Mouse (Mus musculus) hindbrain, embryonic 13.5 days (tissue): ENCODE measurements around the gene Camk2d. TPM values are rescaled to one million over a fixed set of nuclear protein-coding genes. Genes with fewer than 3 reads are reported as not detected.
A peak's percentile ranks its signal among the peaks of the same experiment; 100 is the strongest.

Experiments
- ATAC-seq: fragments of 200-750 bp; cut with Nextera tagmentation; 2 replicates; pipeline ENCODE4 v1.8.0; 2017; ENCODE audit warnings: moderate TSS enrichment; ENCODE audit not compliant: low FRiP score
- H3K27ac ChIP-seq: fragments of 300-500 bp; sonication (generic); 2 replicates; pipeline ENCODE4 v1.5.1; 2015; ENCODE audit warnings: inconsistent platforms, mild to moderate bottlenecking, moderate library complexity
- H3K27me3 ChIP-seq: fragments of 300-500 bp; sonication (generic); 2 replicates; pipeline ENCODE4 v1.6.1; 2015; ENCODE audit warnings: mild to moderate bottlenecking, inconsistent platforms
- H3K36me3 ChIP-seq: fragments of 300-500 bp; sonication (generic); 2 replicates; pipeline ENCODE4 v1.6.1; 2015; ENCODE audit warnings: mild to moderate bottlenecking, inconsistent platforms
- H3K4me1 ChIP-seq: fragments of 300-500 bp; sonication (generic); replicated peaks from 2 replicates; pipeline ENCODE4 v1.6.1; 2015; ENCODE audit warnings: inconsistent platforms
- H3K4me2 ChIP-seq: fragments of 300-500 bp; sonication (generic); 2 replicates; pipeline ENCODE4 v1.6.1; 2015; ENCODE audit warnings: inconsistent platforms, mild to moderate bottlenecking, moderate library complexity
- H3K4me3 ChIP-seq: fragments of 300-500 bp; sonication (generic); 2 replicates; pipeline ENCODE4 v1.5.1; 2015; ENCODE audit warnings: mild to moderate bottlenecking, inconsistent platforms
- H3K9ac ChIP-seq: fragments of 300-500 bp; sonication (generic); 2 replicates; pipeline ENCODE4 v1.6.1; 2015; ENCODE audit warnings: mild to moderate bottlenecking, inconsistent platforms
- H3K9me3 ChIP-seq: fragments of 300-500 bp; sonication (generic); 2 replicates; pipeline ENCODE4 v1.6.1; 2016; ENCODE audit warnings: inconsistent platforms
- WGBS: fragments of 180-500 bp; shearing (Covaris S2); methylation state at CpG from one replicate; pipeline ENCODE4 v1.1.7; 2015; 5-methylcytosine and 5-hydroxymethylcytosine counted together
- polyA plus RNA-seq: library from polyadenylated mRNA; unstranded; fragments of >200 nt; fragmentation: Nextera tagmentation; extraction: Ambion mirVana; gene quantifications from 2 replicates; pipeline ENCODE4 v1.2.1, GENCODE M21; 2015

The Camk2d gene
- polyA plus RNA-seq, 1 experiment from 2014 or later: 43.1 TPM

DNA sequence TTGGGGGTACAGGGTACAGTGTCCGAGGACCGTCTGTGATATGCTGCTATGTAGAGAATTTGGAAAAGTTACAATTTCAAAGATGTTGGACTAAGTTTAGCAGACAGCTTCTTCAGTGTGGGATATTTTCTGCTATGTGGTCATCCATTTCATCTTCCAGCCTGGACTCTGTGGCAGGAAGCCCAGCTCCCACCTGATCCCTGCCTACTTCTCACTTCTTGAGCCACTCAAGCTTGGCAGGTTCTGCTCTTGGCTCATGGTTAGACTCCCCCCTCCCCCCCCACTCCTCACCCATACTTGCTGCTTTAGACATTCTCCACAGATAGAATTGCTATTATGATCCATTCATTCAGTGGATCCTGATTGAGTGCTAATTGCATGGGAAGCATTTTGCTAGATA lies 141.0 kb downstream of the Camk2d start:
- H3K4me3 ChIP-seq: no peak overlapping the region
- ATAC-seq: no peak
- H3K9ac ChIP-seq: no peak overlapping the region
- H3K9me3 ChIP-seq: no peaks in the 10 kb centered on the region
- WGBS: 96% methylated on average over 2 of the region's 2 CpGs
- no peak overlapping the region for H3K27ac ChIP-seq
- no peaks in the 10 kb centered on the region for H3K36me3 ChIP-seq
- H3K4me2 ChIP-seq: no peak overlapping the region
- H3K4me1 ChIP-seq: no peaks in the 10 kb centered on the region
- no peaks in the 10 kb centered on the region for H3K27me3 ChIP-seq

DNA sequence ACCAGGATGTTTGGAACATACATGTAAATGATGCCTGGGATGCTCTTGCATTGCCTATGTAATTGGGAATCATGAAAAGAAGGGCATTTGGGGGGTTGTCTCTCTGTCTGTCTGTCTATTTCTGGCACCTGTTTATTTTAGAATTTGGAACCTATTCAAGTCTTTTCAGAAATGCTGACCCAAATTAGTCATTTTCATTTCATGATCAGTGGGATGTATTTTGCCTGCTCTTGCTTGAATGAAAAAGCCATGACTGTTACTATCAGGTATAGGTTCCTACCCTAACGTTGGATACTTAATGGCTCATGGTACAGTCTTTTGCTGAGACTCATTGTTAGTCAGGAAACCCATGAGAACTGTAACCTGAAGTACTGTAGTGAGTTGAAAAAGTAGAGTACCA lies 144.0 kb downstream of the Camk2d start:
- 85% methylated on average over 1 of the region's 1 CpGs for WGBS
- H3K4me2 ChIP-seq: no peak overlapping the region
- H3K27ac ChIP-seq: no peak overlapping the region
- H3K9me3 ChIP-seq: no peaks in the 10 kb centered on the region
- H3K4me1 ChIP-seq: peaks cover 6% of the 10 kb centered on the region
- H3K36me3 ChIP-seq: no peaks in the 10 kb centered on the region
- H3K4me3 ChIP-seq: no peak overlapping the region
- no peaks in the 10 kb centered on the region for H3K27me3 ChIP-seq
- ATAC-seq: no peak
- no peak overlapping the region for H3K9ac ChIP-seq

DNA sequence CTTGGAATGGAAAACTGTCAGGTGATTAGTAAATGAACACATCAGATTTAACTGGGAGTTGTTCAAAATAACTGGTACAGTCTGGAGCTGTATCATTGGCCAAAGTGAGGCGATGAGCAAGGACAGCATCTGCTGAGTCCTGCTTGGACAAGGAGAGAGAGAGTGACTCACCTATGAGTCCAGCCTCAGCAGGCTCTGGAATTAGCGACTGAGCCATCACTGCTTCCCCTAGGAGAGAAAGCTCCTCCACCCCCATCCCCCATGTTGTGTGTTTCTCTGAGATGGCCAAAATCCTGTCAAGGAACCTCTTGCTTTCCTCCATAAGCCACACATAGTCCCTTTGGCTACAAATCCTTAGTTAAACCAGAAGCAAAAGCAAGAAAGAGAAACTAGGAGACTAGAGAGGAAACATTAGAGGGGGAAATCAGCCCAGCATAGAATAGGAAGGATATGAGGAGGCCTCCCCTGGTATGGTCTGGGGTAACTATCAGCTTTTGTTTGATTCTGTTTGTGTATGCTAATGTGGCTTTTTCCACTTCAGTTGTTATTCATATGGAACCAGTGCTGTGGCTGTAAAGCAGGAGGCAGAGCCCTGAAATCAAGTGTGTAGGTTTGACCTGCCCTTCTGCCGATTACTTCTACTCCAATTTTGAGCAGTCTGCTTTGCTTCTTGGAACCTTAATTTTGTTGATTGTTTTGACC lies 148.5 kb downstream of the Camk2d start:
- no peak overlapping the region for H3K27ac ChIP-seq
- no peaks in the 10 kb centered on the region for H3K9me3 ChIP-seq
- H3K4me1 ChIP-seq: peaks cover 12% of the 10 kb centered on the region
- H3K36me3 ChIP-seq: no peaks in the 10 kb centered on the region
- ATAC-seq: no peak
- whole genome bisulfite sequencing: 45% methylated on average over 3 of the region's 3 CpGs
- H3K9ac ChIP-seq: no peak overlapping the region
- no peak overlapping the region for H3K4me3 ChIP-seq
- no peak overlapping the region for H3K4me2 ChIP-seq
- no peaks in the 10 kb centered on the region for H3K27me3 ChIP-seq

DNA sequence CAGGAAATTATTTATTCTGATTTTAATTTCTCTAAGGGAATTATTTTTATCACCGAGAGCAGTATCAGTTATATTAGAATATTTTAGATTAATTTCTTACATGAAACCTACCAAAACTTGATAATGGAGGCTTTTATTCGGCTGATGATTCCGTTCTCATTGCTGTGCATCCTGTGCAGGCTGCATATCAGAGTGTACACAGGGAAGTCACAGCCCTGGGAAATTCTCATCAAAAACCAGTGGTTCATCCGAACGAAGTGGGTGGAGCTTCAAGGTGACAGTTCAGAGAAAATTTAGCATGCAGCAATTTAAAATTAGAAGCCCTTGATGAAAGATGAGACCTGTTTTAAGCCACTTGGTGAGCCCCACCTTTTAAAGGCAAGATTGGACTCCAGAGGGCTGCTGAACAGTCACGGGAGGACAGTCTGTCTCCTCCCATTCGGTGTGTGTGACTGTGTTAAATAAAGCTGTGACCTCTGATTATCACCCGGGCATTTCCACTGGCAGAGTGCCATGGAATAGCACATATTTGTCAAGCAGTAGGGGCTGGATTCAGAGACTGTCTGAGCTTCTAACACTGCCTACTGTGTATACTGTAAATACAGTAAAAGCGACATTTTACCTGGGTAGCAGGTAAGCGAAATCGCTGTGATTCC lies 150.2 kb downstream of the Camk2d start:
- peaks cover 12% of the 10 kb centered on the region for H3K4me1 ChIP-seq
- ATAC-seq: peak; percentile 43; the same call in 1 of the 2 replicates
- no peaks in the 10 kb centered on the region for H3K27me3 ChIP-seq
- no peak overlapping the region for H3K4me3 ChIP-seq
- H3K36me3 ChIP-seq: no peaks in the 10 kb centered on the region
- peak overlapping the region; percentile 13; the same call in 1 of the 2 replicates for H3K9ac ChIP-seq
- WGBS: 63% methylated on average over 11 of the region's 11 CpGs
- H3K4me2 ChIP-seq: no peak overlapping the region
- no peak overlapping the region for H3K27ac ChIP-seq
- H3K9me3 ChIP-seq: no peaks in the 10 kb centered on the region

DNA sequence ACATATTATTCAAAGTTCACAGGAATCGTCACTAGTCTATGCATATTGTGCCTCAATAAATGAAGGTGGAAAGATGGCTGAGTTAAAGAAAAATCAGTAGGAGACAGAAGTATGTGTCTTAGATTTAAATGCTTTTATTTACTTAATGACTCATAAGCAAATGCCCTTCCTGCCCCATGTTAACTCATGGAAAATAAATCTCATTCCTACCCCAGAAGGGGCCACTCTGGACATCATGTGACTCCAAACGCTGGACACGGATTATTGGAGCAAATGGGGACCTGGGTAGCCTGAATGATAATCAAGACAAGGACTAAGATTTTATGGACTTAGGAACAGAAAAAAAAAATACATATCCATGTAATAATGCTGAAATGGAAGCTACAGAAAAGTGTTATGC lies 151.5 kb downstream of the Camk2d start:
- Histone ChIP-seq H3K4me3 (no peak overlapping the region), H3K9me3 (no peaks in the 10 kb centered on the region), H3K4me2 (no peak overlapping the region), H3K9ac (no peak overlapping the region), H3K27ac (no peak overlapping the region), H3K27me3 (no peaks in the 10 kb centered on the region), H3K4me1 (peaks cover 12% of the 10 kb centered on the region), H3K36me3 (no peaks in the 10 kb centered on the region)
- no peak for ATAC-seq
- 87% methylated on average over 3 of the region's 3 CpGs for WGBS

DNA sequence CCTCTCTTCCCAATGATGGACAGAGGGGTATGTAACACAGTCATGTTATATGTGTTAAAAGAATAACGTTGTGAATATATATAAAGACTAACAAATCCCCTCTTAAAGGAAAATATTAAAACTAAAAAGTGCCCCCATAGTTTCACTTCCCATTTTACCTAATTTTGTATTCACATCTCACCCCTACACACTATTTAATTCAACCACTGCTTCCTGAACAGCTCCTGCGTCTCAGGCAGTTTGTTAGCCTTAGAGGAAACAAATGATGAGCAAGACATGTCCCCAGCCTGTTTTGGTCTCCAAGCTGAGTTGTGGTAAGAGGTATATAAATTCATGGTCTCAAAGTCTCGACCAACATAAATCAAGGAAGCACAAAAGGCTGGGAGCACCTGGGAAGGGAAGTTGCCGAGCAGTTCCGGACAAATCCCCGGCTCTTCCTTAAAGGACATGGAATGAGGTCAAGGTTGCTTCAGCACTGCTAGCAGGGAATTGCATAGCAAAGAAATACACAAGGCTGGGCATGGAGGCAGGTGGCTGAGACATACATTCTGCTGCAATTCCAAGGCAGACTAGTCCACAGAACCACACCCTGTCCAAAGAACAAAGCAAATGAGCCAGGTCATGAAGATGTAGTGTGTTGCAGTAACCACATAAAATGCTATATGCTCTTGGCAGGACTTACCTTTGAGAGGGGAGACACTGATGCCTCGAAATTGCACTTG lies 155.4 kb downstream of the Camk2d start:
- Histone ChIP-seq H3K27me3 (no peaks in the 10 kb centered on the region), H3K4me2 (no peak overlapping the region), H3K27ac (no peak overlapping the region), H3K36me3 (no peaks in the 10 kb centered on the region), H3K9ac (no peak overlapping the region), H3K4me3 (no peak overlapping the region), H3K4me1 (peaks cover 1% of the 10 kb centered on the region), H3K9me3 (no peaks in the 10 kb centered on the region)
- no peak for ATAC-seq
- WGBS: 86% methylated on average over 7 of the region's 7 CpGs

DNA sequence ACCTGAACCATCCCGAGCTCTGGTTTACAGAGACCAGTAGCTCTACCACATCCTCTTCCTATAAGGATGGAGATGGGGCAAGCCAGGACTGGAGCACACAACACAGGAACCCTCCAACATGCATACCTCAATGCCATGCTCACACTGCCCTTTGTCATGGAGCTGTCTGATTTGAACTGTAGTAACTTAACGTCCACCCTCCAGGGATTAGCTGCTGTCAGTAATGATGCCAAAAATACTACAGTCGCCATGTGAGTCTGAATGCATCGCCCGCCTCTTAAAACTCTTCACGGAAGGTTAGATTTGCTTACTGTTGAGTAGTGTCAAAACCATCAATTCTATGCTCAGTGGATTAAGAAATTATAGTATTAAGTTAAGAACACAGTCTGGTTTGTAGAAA lies 156.9 kb downstream of the Camk2d start:
- Histone ChIP-seq H3K27ac (no peak overlapping the region), H3K36me3 (no peaks in the 10 kb centered on the region), H3K4me3 (no peak overlapping the region), H3K9me3 (no peaks in the 10 kb centered on the region), H3K4me1 (no peaks in the 10 kb centered on the region), H3K27me3 (no peaks in the 10 kb centered on the region), H3K4me2 (no peak overlapping the region), H3K9ac (no peak overlapping the region)
- no peak for ATAC-seq
- 94% methylated on average over 6 of the region's 6 CpGs for WGBS

DNA sequence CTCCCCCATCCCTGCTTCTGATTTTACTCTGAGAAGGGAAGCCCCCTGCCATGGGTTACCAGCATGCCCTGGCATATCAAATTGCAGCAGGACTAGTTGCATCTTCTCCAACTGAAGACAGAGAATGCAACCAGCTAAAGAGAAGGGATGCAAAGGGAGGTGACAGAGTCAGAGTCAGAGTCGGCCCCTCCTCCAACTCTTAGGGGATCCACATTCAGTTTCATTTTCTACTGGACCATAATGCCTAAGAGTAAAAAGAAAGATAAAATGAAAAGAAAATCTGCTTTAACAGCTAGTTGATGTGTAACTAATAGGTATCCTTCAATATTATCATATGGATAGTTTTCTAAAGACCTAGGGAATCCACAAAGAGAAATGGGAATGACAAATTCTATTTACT lies 162.3 kb downstream of the Camk2d start:
- no peak for ATAC-seq
- 0 out of 2 replicates have a peak, but pooled peaks cover 3% of the 10 kb centered on the region for H3K4me1 ChIP-seq
- no peaks in the 10 kb centered on the region for H3K36me3 ChIP-seq
- H3K9me3 ChIP-seq: no peaks in the 10 kb centered on the region
- no peak overlapping the region for H3K4me3 ChIP-seq
- H3K4me2 ChIP-seq: no peak overlapping the region
- H3K27ac ChIP-seq: no peak overlapping the region
- 86% methylated on average over 1 of the region's 1 CpGs for WGBS
- H3K27me3 ChIP-seq: no peaks in the 10 kb centered on the region
- no peak overlapping the region for H3K9ac ChIP-seq

DNA sequence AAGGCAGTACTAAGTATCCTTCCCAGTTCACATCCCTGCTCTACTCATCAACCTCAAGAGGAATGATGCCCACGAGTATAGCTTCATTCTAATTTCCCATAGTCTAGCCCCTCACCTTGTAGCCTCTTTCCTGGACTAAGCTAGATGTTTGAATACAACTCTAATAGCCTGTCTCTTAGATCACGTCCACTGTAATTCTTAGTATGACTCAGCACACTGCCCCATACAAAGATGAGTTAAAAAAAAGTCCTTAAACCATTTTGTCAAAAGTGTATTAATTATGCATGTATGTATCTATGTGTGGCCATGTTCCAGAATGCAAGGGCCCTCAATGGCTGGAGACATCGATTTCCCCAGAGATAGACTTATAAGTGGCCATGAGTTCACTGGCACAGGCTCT lies 164.5 kb downstream of the Camk2d start:
- Histone ChIP-seq H3K9me3 (no peaks in the 10 kb centered on the region), H3K36me3 (no peaks in the 10 kb centered on the region), H3K27ac (no peak overlapping the region), H3K4me1 (0 out of 2 replicates have a peak, but pooled peaks cover 3% of the 10 kb centered on the region), H3K4me3 (no peak overlapping the region), H3K4me2 (no peak overlapping the region), H3K27me3 (no peaks in the 10 kb centered on the region), H3K9ac (no peak overlapping the region)
- ATAC-seq: no peak
- WGBS: 88% methylated on average over 3 of the region's 3 CpGs

DNA sequence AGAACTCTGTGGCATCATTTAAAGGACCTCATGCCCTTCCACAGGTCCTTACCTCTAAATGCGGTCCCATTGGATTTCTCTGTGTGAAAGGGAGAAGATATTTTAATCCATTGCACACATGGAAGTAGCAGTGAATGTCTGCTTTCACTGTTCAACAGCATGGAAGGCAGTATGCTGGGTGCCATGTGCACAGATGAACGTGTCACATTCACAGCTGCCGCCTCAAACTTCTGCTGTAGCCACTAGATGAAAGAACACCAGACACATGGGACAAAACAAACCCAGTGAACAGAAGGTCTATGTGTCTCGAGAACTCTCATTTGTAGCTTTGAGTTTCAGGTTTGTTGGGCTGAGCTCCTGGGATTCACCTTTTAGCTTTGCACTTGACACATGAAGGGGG lies 168.6 kb downstream of the Camk2d start:
- ATAC-seq: no peak

DNA sequence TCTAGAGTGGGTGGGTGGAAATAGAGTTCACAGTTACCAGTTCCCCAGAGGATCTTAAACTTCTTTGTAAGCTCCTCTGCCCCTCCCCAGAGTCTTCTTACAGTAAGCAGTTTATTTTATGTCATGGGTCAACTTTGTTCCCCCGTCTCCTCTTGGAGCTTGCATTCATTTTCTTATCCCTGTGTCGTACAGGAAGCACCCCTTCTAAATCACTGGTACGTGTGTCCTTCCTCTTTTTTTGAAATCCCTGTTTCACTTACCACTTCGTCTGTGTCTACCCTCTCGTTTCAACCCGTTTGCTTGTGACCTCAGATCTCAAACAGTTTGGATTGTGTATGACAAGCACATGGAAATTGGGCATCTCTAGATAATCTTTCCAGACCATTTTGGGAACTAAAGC lies 174.0 kb downstream of the Camk2d start:
- H3K36me3 ChIP-seq: no peaks in the 10 kb centered on the region
- no peaks in the 10 kb centered on the region for H3K4me1 ChIP-seq
- no peak overlapping the region for H3K4me2 ChIP-seq
- WGBS: 77% methylated on average over 6 of the region's 6 CpGs
- H3K4me3 ChIP-seq: no peak overlapping the region
- no peaks in the 10 kb centered on the region for H3K9me3 ChIP-seq
- no peak overlapping the region for H3K27ac ChIP-seq
- H3K27me3 ChIP-seq: no peaks in the 10 kb centered on the region
- ATAC-seq: no peak
- H3K9ac ChIP-seq: no peak overlapping the region

More for the DNA sequence above, 168.6 kb downstream of the Camk2d start:
- Histone ChIP-seq H3K4me2 (no peak overlapping the region), H3K4me3 (no peak overlapping the region), H3K4me1 (0 out of 2 replicates have a peak, but pooled peaks cover 3% of the 10 kb centered on the region), H3K36me3 (no peaks in the 10 kb centered on the region), H3K27ac (no peak overlapping the region), H3K9me3 (no peaks in the 10 kb centered on the region), H3K9ac (no peak overlapping the region), H3K27me3 (no peaks in the 10 kb centered on the region)
- WGBS: 96% methylated on average over 4 of the region's 4 CpGs

DNA sequence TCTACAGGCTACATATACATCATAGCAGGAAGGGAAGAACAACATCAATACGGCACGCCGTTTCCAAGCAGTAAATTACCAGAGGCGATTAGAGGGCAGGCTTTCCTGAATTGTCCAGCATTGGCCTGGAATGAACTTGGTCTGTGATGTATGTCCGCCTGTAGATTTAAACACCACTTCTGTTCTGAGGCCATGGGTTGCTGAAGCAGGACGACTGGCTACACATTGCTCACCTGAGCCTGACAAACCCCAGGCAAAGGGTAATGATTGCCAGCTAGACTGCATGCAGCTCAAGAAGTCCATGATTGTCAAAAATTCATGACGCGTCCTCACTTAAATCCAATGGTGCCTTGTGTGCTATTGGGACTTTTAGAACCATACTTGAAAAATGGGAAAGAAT lies 174.9 kb downstream of the Camk2d start:
- no peaks in the 10 kb centered on the region for H3K36me3 ChIP-seq
- H3K27ac ChIP-seq: no peak overlapping the region
- H3K4me3 ChIP-seq: no peak overlapping the region
- H3K4me2 ChIP-seq: no peak overlapping the region
- H3K9me3 ChIP-seq: no peaks in the 10 kb centered on the region
- WGBS: 57% methylated on average over 8 of the region's 8 CpGs
- H3K27me3 ChIP-seq: no peaks in the 10 kb centered on the region
- ATAC-seq: no peak; the same call in 1 of the 2 replicates
- no peaks in the 10 kb centered on the region for H3K4me1 ChIP-seq
- no peak overlapping the region for H3K9ac ChIP-seq
